Mouse (Mus musculus) MEL-GATA-1-ER (cell line): ENCODE results near the gene Hoxc10.
A peak's percentile ranks its signal among the peaks of the same experiment; 100 is the strongest.

Experiments used
- DNase-seq: peaks from one replicate; pipeline ENCODE4 v3.0.0-alpha.2; 2012; ENCODE audit warnings: low read depth; ENCODE audit errors: extremely low read depth

The Hoxc10 gene

GRCm38 (mm10) chr15:102966776-102967311 lies at the start of gene Hoxc10:
Hoxc10 (plus strand) TSS chr15:102966796.
- DNase-seq: peak; percentile 64

- no peak for DNase-seq
These were observed 48.5 kb upstream of the Hoxc10 start for GRCm38 (mm10) chr15:102917972-102918572.

DNA sequence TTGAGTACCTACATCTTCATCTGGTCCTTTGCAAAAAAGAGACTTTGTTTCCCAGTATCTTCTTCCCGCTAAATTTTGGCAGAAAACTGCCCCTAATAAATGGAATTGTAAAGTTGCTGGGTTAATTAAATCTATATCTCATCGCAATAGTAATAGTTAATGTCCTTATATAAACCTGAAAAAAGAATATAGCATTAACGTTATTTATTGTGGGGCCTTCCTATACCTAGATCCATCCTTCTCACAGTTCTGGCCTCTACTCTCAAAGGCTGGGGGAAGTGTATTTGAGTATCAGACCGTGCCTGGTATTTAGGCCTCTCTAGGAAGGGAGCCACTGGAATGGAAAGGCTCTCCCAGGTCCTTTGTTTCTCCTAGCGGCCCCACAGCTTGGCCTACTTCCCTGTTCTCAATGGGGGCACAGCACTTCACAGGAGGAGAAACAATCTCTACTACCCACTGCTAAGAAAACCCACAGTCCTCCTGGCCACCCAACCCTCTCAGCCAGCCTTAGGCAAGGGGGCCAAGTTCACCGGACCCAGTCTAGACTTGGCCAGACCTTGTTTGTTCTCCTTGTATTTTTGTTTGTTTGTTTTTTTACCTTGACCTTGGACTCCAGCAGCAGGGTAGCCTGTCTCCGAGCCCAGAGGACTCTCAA lies 47.9 kb upstream of the Hoxc10 start:
- no peak for DNase-seq

DNA sequence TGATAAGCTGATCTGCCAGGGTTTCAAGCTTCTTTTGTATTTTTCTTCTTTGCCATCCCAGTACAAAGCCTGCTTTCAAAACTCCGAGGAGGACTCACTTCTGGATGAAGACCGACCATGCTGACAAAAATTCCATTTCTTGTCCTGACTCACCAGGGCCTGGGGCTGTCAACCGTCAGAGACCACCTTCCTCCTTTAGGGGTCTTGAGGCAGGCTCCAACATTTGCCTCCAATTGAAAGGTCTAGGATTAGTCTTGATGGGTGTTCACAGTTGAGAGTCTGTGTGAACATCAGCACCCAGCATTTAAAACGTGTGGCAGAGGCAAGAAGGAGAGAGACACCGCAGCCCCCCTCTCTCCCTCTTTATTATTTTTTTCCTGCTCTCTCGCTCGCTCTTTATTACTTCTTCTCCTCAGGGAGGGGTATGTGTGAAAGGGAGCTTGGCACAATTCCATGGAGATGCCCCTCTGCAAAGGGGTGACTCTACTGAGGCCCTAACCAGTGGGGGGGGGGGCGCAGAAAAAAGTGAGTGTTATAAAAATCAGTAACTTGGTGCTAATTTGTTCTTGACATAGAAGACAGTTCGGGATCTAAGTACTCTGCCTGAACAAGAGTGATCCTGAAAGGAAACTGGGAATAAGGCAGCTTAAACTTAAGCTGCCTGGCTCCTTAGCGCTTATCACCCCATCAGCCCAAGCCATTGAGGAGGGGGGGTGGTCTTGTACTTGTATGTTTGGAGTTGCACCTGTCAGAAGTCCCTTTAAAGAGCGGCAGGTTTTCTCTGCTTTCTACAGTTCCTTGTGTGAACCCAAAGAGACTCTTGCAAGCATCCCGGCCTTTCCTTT lies 47.0 kb upstream of the Hoxc10 start:
- no peak for DNase-seq

DNA sequence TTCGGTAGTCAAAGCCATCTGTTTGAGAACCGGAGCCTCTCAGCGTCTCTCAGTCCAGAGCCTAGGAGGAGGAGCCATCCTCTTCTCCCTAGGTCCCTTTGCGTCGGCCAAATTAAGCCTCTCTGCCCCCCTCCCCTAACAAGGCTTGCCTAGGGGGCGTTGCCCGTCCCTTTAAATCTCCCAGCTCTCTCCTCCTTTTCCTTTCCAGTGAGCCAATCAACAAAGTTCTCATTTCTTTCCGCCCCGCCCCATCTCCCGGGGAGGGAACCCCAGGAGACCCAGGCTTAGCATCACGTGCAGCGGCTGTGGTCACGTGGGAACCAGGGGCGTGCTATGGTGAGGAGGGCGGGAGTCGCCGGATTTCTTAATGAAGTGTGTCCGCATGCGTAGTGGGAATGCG lies 46.0 kb upstream of the Hoxc10 start:
- no peak for DNase-seq

- DNase-seq: no peak
These were observed 45.3 kb upstream of the Hoxc10 start, which contains the start of gene Hoxc13 for GRCm38 (mm10) chr15:102921053-102922011. Hoxc13 (plus strand) TSS chr15:102921103.

GRCm38 (mm10) chr15:102922012-102922362 lies 44.6 kb upstream of the Hoxc10 start:
- no peak for DNase-seq

DNA sequence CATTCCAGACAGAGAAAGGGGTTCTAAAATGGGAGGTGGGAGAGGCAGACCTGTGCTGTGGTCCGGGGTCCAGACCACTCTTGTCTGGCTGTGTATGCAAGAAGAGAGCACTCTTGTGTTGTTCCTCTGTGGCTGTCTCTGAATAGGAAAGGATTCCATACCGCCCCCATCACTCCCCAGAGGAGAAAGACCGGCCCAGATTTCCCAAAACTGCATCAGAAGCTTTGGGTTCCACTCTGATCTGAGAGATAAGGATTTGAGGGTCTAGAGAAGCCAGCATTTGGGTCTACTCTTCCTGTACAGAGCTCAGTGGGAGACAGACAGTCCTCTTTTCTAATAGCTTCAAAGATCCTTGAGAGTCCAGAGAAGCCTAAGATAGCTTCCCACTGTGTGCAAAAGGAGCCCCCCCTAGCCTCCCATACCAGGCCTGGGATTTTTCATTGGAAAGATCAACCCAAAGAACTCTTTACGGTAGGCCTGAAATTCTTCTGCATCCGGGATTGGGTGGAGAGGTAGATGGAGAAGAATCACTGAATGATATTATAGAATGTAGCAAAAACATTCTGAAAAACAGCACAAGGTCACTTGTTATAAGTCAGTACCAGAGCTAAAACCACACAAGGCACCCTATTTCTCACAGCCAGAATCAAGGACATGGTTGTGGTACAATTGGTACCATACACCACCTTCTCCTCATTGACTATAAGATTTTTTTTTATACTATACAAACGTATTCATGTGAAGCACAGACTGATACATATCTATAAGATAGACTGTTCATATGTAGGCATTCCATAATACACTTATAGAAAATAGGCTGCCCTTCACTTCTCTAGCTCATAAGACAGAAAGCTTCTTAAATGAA lies 43.7 kb upstream of the Hoxc10 start:
- DNase-seq: no peak

DNA sequence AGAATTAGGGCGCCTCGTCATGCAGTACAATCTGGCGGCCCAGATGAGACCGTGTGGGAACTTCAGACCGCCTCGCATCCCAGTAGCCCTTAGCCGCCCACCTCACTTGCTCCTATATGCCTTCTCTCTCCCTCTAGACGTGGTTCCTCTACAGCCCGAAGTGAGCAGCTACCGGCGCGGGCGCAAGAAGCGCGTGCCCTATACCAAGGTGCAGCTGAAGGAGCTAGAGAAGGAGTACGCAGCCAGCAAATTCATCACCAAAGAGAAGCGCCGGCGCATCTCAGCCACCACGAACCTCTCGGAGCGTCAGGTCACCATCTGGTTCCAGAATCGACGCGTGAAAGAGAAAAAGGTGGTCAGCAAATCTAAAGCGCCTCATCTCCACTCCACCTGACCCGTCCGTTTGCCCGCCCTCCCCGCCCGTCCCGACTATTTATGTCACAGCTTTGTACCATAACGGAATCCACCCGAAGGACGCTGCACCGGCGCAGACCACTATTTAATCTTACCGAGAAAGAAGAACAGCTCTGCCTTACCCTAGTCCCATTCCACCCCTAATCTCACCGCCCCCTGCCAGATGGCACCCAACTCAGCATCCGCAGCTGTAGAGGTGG lies 39.5 kb upstream of the Hoxc10 start:
- no peak for DNase-seq

- no peak for DNase-seq
These were observed 34.8 kb upstream of the Hoxc10 start for GRCm38 (mm10) chr15:102931706-102932358.

- no peak for DNase-seq
These were observed 32.2 kb upstream of the Hoxc10 start for GRCm38 (mm10) chr15:102934438-102934837.

DNA sequence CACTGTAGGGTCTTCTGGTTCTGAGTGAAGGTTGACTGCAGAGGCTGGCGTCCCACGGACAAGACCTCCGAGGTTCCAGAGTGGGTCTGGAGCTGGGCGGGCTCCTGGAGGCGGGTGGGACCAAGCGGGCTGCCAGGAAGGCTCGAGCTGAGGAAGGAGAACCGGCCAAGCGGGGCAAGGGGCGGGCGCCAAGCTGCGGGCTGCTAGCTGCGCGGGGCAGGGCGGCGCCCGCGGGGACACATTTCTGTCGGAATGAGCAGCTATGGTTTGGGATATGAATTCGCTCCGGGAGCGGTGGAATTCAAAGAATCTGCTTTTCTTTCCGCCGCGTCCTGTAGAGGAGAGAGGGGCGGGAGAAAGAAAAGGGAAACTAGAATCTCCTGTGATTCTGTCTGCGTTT lies 31.7 kb upstream of the Hoxc10 start:
- no peak for DNase-seq

DNA sequence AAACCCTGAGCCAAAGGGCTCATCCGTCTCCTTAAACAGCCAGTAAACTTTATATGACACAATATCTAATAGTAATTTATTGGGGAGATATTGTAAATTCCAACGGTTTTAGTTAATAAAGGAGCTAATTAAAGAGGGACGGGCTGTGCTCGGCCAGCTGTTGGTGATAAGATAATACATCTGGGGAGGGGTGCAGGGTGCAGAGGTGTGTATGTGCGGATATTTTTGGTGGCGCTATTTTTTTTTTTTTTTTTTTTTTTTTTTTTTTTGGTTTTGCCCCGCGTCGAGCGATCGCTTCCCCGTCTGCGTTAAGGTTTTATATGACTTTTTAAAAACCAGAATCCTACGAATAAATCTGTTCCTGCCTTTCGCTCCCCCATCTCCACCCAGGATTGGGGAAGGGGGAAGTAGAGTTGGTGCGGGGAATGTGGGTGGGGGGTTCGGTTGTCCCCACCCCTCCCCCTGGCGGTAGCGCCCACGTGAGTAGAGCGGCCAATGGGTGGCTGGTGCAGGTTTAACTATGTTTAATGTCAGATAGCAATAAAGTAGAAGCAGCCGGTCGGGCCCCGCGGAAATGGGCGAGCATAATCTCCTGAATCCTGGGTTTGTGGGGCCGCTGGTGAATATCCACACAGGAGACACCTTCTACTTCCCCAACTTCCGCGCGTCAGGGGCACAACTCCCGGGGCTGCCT lies 30.2 kb upstream of the Hoxc10 start, which contains the start of gene Hoxc12:
Gene Hoxc12 (plus strand): TSS at position 479 of the 694 bp plus-strand sequence.
- no peak for DNase-seq

DNA sequence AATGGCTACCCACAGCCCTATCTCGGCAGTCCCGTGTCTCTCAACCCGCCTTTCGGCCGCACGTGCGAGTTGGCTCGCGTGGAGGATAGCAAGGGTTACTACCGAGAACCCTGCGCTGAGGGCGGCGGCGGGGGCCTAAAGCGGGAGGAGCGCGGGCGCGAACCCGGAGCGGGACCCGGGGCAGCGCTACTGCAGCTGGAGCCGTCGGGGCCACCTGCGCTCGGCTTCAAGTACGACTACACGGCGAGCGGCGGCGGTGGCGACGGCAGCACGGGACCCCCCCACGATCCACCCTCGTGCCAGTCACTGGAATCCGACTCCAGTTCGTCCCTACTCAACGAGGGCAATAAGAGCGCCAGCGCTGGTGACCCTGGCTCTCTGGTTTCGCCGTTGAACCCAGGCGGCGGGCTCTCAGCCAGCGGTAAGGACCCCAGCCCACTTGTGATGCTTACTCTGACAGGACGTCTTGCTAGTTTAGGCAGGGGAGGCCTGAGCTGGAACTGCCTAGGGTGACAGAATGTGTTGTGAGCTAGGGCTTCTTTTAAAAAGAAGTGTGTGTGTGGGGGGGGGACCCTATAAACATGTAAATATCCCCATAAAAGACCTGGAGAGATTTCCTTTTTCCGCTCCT lies 29.4 kb upstream of the Hoxc10 start:
- DNase-seq: no peak

GRCm38 (mm10) chr15:102939256-102940155 lies 27.1 kb upstream of the Hoxc10 start:
- no peak for DNase-seq

DNA sequence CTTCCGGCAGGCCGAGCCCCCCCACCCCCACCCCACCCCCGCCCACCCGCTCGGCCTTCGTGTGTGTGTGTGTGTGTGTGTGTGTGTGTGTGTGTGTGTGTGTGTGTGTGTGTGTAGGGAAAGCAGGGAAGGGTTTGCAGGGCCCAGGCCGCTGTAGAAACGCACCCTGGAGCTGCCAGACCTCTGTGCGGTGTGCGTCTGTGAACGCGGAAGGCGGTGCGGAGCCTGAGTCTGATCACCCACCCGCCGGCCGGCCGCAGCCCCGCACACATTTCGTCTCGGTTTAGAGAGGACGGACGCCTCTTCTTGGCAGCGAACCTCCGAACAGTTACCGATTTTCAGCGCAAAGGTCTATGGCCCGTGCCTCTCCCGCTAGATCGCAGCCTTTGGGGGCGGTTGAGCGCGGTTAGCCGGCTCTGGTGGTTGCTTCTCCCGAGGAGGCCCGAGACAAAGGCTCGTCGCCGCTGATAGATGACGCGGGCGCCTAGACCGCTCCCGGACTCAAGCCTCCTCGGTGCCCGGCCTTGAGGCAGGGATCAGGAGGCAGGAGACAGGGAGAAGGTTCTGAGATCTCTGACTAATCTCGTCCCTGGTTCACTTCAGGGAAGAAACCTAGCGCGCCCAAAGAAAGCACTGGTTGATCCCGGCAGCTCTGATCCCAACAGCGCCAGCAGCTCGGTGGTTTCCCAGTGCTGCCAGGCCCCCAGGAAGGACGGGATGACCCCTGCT lies 23.7 kb upstream of the Hoxc10 start:
- DNase-seq: no peak
